Mouse (Mus musculus) WW6 (cell line): ENCODE results near the gene Bcl2l11.

Experiments
- DNase-seq: peaks from one replicate; pipeline ENCODE4 v3.0.0-alpha.2; 2013; ENCODE audit warnings: low read depth, low spot score

Bcl2l11 gene

DNA sequence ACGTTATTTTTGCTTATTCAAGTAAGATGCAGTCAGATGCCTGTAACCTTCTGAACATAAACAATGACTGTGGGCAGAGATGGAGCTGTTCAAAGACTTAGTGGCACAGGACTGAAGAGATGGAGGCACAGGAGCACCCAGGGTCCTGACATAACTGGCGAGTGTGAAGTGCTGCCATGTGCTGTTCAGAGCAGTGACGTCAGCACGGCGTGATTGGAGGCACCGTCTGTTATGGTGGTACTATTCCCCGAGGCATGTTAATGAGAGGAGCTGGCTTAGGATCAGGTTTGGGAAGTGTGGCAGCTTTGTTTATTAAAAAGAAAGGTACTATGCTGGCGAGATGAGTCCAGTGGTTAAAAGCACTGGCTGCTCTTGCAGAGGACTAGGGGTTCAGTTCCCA, 13.1 kb downstream of the Bcl2l11 start:
- DNase-seq = no peak

DNA sequence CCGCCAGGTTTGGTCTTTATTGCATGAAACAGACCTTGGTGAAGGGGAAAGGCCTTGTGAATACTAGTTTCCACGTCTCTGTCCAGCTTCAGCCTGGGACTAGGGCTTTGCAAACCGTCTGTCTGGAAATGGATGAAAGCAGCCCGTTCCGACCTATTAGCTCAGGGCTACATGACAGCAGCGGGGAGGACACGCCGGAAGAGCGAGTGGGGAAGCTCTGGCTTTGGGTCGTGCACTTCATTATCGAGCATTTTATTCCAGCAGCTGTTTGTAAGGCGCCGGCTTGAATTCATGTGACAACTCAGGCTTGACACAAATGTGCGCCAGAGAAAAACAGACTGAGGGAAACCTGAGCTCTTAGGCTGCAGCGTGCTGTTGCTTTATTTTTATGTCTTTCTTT, 13.9 kb downstream of the Bcl2l11 start:
- no peak for DNase-seq

DNA sequence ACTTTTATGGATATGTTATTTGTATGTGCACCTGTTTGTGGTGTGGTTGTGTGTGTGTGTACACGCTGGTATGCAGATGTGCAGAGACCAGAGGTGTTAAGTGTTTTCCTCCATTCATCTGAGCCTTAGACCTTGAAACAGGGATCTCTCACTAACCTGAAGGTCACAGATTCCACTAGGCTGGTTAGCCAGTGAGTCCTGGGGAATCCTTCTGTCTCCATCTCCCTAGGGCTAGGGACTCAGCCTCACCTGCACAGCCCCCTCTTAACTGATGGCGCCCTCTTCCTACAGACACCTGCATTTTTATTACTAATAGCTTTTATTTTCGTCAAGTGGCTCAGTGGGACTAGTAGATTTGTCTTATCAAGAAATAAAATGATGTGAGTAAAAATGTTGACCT, 14.3 kb downstream of the Bcl2l11 start:
- DNase-seq = no peak

DNA sequence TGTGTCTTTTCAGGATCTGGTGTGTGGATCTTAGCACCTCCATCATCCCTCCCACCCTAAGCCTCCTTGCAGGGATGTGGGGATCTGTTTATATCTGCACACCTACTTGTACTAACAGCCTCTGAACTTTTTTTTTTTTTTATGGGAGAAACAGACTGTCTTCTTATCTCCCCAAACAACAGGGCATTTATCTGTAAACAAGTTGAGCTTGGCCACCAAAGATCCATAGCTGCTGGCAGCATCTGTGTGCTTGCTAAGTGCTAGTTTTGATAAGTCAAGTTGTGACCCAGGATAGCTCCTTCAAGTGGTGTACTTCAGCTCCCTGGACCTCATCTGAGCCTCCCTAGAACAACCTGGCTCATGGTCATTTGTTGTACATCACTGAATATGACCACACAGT, 18.2 kb downstream of the Bcl2l11 start:
- no peak for DNase-seq

DNA sequence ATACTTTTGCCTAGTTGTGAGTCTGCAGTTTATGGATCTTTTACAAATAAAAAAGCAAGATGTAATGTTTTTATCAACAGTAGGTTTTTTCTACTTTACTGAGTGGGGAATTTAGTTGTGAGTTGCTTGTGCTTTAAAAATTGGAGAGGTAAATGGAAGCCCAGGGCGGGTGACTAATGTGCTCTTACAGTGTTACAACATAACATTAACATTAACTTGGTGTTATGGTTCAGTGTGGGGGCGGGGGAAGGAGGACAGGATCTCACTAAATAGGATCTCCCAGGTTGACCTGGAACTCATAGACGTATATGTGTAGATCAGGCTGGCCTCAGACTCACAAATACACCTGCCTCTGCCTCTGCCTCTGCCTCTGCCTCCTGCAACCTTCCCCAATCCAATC, 19.6 kb downstream of the Bcl2l11 start:
- DNase-seq = no peak

DNA sequence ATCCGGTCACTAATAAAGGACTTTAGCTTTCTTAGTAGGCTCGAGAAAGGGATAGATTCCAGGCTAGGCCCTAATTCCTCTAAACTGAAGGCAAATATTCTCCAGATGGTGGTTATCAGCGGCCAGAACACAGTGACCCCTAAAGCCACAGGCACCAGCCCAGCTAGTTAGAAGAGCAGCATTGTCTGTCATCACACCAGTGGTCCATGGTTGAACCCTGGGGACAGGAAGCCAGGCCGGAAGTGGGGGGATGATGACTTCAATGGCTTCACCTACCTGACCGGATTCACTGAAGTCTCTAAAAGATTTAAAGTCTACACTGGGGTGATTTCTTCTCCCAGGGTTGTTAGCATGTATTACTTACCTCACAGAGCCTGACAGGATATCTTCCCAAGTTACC, 23.8 kb downstream of the Bcl2l11 start:
- DNase-seq = no peak

DNA sequence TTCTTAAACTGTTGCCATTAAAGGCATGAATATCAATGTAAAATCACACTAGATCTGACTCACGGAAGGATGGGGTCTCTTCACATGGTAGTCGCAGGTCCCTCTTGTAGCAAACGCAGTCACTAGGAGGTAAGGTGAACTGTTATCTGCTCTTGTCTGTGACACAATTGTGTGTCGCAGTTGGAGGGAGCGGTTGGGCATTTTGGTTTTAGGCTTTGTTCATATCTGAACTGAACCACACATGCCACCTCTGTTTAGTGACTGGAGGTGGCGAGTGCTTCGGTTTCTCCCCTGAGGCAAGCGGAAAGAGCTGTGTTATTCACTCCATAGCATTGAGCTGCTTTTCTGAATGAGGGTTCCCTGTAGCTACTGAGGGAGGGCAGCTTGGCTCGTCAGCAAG, 26.4 kb downstream of the Bcl2l11 start:
- DNase-seq = no peak

DNA sequence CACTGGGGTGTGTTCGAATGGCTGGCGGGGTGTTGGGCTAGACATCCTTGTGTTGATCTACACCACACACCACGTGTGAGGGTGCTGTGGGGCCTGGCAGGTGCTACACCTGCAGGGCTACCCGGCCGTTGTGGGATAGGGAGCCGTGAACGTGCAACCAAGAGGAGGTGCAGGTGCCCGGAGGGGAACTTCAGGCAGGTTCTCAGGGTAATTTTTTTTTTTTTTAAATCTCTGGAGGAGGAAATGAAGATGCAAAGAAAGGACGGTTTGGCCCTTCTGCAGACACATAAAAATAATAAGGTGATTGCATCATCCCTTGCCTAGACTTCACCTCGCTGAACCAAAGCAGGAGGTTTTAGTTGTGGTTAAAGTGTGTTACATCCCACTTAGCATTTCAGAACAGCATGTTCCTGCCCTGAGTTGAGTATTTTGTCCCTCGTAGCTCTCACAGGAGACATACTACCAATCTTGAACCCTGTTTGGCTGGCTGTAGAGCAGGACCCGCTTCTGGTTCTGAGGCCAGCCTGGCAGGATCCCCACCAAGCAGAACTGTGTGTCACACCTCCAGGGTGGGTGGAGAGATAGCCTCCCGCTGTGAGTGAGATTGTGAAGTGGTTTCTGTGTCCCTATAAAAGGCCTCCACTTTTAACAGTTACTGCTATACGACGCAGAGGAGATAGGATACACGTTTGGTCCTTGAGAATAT, 27.2 kb downstream of the Bcl2l11 start:
- DNase-seq = no peak

DNA sequence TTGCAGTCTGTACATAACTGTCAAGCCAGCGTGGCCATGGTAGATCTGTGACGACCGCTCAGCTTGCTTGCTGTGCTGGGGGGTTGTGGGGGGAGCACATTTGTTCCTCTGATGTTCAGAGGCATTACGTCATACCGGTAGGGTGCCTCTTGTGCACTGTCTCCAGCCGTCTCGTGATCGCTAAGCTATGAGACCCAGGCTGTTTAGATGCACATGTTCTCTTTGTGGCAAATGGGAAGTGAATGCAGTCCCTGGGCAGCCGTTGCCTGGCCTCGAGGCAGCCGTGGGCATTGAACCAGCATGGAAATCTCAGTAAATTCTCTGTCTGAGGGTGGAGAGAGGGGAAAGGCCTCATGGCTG, 27.7 kb downstream of the Bcl2l11 start:
- DNase-seq = no peak

DNA sequence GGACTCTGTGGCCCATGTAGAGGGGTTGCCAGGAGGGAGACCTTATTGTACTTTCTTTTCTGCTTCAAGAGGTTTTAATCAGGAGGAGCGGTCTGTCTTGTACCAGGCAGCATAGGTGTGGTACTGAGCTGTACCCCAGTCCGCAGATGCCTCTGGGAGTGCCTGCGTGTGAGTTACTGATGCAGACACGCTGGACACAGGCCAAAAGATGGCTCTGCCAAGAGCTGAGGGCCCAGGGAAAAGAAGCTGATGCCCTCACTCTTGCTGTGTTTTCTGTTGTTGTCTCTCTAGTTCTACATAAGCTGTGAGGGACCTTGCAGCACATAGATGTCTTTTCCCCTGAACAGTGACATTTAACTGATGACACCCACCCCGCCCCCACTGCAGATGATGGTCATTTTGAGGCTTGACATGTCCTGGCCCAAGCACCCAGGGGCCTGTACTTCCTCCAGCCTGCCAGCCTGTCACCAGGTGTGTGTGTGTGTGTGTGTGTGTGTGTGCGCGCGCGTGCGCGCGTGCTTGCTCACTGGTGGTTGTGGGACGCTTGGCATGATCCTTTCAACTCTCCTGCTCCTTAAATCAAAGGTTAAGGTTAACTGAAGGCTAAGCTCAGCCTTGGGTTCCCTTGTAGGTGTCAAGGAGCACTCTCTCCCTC, 29.7 kb downstream of the Bcl2l11 start:
- no peak for DNase-seq

DNA sequence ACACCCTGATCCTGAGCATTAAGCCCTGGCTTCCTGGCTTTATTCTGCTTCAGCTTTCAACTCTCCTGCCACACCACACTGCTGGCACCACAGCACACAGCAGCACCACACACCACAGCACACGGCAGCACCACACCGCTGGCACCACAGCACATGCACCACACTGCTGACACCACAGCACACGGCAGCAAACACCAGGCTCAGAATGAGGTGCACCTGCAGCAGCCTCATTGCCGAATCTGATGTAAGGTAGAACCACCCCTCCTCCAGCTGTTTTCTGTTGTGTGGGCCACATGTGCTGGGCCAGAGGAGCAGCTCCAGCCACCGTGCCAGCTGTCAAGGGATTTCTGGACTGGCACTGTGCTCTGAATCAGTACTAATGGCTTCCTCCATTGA, 30.2 kb downstream of the Bcl2l11 start:
- DNase-seq = no peak

DNA sequence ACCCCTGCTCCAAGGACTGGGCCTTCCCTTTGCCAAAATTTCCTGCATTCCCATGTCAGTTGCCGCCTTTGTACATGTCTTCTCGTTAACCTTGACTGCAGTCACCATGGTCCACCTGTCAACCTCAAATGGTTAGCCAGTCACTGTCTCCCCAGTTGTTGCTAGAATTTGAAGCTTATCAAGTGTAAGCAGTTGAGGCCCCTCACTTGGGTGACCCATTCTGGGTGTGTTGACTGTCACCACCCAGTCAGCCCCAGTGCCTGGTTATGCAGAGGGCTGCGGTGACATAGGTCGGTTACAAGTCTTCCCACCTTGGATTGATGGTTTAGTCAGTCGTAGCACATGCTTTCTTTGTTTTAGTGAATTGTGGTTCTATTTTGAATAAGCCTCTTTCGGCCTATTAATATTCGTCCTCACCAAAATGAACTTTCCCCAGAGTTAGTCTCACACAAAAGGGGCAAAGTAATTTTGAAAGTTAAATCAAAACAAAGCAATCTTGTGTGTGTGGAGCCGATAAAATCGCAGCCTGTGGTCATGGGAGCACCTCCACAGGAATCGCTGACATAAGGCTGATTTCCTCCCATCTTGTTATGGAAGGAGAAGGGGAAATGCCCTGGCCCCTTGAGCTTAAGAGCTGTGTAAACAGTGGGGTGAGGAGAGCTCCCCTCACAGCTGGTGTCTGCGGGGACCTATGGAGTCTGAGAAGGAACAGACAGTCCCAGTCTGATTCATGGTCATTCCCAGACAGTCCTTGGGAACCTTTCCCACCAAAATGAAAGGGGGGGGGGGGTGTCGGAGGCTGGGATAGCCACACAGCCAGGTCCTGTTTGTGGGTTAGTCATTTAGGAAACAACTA, 30.9 kb downstream of the Bcl2l11 start:
- no peak for DNase-seq

DNA sequence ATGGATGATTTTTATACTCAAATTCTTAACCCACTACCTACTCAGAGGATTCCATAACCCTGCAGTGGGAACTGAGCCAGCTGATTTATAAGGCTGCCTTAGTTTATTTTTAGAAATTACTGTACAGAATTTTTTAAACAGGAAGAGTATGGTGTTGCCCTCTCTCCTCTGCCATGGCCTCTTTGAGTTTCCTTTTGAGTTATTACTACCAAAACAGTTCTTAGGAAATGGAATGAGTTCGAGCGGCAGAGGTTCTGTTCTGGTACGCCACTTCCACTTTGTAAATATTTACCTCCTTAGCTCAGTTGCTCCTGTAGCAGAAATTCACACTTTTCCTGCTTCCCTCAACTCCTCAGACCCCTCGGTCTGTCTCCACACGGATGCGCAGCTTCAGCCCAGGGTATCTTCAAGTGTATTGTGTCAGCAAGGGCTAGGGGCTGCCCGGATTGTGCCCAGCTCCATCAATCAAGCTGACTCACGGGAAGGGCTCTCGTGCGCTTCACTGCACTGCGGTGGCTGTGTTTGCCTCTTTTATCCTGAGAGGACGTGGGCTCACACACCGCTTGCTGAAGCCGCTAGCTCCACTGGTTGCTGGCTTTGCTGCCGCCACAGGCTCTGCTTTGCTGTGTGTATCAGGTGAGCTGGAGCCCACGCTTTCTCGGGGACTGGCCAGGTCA, 33.0 kb downstream of the Bcl2l11 start:
- no peak for DNase-seq

DNA sequence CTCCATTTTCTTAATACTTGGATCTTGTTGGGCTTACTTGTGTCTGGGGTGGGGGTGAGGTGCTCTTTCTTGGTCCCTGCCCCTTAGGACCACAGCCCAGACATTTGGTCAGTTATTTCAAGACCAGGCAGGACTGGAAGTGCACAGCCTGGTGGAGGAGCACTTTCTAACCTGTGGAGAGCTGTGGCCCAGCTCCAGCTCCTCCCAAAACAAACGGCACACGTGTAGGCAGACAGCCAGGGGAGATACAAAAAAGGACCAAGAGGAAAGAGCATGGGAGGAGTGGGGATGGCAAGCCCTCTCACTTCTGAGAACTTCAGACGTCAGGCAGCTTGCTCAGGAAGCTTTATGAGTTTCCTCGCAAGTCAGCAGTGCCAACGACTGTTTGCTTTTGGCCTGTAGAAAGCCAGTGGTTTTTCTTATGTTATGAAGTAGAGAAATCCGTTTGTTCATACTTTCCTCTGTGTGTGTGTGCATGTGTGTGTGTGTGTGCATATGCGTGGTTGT, 33.8 kb downstream of the Bcl2l11 start:
- DNase-seq = no peak

DNA sequence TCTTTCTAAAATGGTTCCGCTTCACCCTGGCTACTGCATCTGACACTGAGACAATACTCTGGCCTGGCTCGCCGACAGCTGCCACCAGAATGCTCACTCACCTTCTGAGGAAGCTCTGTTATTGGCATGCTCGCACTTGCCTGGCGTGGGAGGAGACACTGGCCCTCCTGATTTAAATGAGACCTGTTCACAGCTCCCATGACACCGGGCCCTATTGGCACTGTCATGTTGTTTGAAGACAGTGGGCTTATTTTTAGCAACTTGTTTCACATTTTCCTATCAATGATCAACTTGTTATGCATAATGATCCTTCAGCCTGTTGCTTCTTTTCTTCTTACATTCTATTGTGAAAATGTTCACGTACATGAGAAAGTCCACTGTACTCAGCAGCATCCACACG, 37.3 kb downstream of the Bcl2l11 start:
- no peak for DNase-seq

DNA sequence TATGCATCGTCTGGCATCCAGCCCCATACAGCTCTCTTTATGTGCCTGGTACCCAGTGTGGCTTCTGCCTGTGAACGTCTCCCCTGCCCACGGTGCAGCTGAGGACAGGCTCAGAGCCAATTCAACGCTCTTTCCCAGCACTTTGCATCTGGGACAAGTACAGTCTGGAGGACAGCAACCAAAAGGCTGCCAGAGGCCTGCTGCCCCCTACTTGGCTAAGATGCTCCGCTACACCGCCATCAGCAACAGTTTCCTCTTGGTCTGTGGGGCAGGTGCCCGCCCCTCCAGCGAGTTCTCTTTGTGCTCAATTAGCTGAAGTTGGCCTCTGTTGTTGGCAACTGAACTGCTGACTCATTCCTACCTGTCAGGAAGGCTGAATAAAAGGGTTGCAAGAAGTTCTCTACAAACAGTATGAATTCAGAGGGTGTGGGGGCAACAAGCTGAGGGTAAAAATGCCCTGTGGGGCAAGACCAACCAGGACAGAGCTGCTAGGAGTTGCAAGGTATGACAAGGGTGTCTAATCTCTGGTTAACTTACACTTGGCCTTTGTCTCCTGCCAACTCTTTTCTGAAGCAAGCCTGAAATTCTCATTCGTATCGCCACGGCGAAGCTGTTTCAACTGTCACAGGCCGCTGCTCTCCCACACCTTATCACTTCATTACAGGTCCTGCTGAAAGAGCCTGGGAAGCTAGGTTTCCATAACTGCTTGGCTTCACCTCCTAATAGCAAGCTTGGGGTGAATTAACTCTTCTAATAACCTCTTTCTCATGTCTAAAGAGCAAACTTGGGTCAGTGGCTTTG, 41.0 kb downstream of the Bcl2l11 start:
- no peak for DNase-seq

DNA sequence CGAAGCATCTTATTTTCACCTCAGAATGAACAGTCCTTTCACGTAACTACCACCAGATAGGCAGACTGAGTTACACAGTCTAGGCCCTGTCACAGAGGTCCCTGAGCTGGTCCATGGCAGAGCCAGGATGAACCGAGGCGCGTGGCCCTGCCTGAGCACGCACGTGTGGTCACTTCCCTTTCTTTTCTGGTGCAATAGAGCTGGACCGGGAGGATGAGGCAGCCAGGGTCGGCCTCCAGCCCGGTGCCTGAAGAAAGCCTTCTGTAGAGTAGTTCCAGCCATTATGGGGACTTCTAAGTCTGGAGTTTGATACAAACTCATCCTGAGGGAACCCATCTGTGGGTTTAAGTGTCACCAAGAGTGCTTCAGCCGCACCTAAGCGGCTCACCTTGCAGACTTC, 42.1 kb downstream of the Bcl2l11 start:
- no peak for DNase-seq

DNA sequence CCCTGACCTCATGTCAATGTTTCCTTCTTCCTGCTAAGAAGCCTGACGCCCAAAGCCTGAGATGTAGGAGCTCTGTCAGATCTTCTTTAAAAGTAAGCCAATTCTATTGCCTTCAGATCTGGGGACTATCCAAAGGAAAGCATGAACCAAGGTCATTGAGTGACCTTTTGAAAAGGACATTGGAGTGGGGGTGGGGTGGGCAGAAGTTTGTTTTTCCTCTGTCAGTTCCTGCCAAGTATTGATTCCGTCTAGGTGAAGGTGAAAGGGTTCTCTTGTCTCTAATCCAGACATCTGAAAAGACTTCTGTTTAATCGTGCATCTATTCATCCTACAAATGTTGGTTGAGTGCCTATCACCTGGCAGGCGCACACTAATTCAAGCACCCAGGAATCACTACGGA, 43.6 kb downstream of the Bcl2l11 start:
- no peak for DNase-seq

DNA sequence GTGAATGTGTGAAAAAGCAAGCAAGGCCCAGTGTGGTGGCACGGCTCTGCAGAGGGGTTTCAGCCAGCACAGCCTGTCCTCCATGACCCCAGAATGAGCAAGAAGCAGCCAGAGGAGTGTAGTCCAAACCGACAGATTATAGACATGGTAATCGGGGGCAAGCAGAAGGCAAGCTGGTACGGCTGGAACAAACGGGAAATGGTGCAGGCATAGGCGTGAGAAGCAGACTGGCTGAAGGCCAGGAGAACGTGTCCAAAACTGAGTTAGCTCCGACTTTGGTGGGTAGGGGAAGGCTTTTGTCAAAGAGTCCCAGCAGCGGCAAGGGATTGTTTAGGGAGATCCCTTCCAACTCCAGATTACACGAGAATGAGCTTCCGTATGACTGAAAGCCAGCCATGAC, 44.1 kb downstream of the Bcl2l11 start:
- DNase-seq = no peak

DNA sequence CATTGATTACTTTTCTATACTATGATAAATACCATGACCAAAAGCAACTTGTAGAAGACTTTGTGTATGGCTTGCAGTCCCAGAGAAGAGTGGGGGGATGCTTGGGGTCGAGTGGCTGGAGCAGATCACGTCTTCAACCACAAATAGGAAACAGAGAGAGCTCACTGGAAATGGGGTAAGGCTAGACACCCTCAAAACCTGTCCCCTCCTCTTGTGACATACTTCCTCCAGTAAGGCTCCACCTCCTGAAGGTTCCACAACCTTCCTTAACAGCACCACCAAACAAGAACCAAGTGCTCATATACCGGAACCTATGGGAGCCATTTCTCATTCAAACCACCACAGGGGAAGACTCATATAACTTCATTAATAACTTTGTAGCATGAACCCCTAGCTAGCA, 44.8 kb downstream of the Bcl2l11 start:
- no peak for DNase-seq

DNA sequence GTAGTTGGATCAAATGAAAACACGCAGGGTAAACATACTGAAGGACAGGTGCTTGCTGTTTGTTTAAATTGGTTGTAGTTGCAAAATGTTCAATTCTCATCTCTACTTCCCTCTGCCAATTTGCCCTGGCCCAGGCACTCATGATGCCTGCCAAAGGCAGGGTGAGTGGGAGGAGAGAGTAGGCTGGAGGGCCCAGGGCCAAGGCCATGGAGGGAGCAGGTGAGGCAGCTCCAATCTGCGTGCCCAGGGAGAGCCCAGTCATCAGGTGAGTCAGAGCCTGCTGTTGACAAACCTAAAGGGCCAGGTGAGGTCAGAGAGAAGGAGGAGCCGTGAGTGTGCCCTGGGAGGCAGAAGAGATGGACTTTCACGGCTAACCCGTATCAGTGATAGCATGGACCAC, 46.4 kb downstream of the Bcl2l11 start:
- no peak for DNase-seq
